Mouse (Mus musculus) cerebellum, postnatal 14 days (tissue): ENCODE data around the gene T.

Experiments used
- DNase-seq, 2 experiments: peaks; one replicate each; pipeline ENCODE4 v3.0.0; 2021; ENCODE audit warnings: mixed read lengths in 2 of 2

Gene T

DNA sequence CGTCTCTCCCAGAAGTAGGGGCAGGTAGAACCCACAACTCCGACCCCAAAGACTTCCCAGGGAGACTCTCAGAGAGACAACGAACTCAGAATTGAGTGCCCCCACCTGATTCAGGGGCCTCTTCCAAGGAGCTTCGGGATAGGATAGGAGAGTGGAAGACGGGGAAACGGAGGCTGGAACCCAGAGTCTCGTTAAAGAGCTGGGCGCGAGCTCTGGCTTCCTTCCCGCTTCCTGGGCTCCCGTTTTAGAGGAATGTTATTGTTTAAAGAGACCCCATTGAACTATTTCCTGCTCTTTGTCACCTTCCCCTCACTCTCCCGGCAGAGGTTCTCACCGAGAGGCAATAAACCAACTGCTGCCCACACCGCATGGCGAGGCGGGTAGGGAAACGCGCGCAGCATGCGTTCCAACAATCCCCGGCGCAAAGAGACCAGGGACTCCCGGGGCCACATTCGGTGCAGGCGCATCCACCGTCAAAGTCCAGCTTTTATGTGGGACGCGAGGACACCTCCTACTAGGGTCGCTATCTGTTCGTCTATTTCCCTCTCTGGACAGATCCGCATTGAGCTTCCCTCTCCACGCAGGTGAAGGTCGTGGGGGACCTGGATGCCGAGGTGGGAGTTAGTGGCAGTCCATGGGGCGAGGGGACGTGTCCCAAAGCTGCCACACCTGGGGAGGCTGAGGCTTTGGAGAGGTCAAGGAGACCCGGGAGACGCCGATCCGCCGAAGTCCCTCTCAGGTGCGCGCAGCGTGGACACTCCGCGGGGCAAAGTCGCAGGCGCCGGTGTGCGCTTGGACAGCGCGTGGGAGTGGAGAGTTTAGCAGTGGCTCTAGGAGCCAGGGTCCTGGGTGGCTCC is 874 bp upstream of the T start:
- DNase-seq: no peak

- DNase-seq: no peak
Measured at GRCm38 (mm10) chr17:8436184-8436583, 2.0 kb downstream of the T start.

GRCm38 (mm10) chr17:8444062-8444461 is 9.8 kb downstream of the T start:
- no peak for DNase-seq

DNA sequence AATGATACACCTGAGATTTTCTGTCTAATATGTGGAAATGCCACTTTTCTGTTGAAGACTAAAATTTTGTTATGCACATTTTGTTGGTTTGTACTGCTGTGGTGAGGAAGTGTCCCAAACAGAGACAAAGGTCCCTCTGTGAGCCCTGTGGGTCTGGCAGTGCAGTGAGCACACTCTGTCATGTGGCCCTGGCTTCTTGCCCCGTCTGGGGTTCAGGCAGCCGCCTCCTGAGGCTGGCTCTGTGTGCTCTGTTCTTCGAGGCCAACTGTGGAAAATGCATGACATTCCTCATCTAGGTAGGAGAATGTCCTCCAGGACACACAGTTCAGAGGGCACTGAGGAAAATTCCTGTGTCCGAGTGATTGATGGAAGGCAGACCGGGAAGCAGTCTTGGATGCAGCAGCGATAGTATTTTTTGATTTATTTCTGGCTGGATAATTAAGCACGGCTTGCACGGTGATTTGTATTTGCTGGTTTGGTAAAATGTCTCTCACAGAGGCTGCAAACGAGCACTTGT is 13.5 kb downstream of the T start:
- peak; percentile 50 to 51 for DNase-seq

DNA sequence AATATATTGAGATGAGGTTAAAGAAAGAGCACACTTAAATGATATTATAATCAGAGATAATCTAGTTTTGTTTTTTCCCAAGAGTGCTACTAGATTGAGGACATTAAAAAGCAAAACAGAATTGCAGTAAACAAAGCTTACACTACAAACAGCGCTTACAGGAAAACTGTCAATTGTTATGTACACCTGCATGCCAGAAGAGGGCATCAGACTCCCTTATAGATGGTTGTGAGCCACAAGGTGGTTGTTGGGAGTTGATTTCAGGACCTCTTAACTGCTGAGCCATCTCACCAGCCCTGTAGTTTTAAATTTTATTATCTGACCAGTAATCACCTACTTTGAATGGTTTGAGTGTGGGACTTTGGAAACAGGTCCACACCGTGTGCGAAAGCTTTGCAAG is 14.1 kb downstream of the T start:
- DNase-seq: no peak

GRCm38 (mm10) chr17:8455196-8455595 is 21.0 kb downstream of the T start:
- no peak for DNase-seq

GRCm38 (mm10) chr17:8455601-8456000 is 21.4 kb downstream of the T start:
- DNase-seq: no peak

DNA sequence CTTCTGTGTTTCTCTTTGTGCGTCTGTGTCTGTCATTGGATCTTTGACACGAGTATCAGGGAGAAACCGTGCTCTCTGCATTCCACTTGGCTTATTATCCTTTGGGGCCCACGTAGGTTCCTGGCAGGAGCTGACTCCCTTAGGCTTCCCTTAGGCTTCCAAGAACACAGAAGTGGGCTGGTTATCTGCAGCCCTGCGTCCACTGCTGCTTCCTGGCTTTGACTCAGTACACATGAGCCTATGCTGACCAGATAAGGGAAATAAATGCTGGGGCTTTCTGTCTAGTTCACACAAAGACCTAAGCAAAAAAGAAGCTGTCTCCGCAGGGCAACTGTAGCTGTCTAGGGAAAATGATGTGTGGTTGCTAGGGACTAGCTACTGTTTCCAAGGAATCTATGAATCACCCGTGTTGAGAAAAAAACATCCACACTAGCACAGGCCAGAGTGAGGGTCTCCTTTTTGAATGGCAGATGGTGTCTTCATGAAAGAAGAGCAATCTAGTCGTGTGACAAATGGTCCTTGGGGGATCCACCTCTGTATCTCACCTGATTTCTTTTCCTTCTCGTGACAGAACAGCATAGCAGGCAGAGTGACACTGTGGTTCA is 22.7 kb downstream of the T start:
- no peak for DNase-seq

DNA sequence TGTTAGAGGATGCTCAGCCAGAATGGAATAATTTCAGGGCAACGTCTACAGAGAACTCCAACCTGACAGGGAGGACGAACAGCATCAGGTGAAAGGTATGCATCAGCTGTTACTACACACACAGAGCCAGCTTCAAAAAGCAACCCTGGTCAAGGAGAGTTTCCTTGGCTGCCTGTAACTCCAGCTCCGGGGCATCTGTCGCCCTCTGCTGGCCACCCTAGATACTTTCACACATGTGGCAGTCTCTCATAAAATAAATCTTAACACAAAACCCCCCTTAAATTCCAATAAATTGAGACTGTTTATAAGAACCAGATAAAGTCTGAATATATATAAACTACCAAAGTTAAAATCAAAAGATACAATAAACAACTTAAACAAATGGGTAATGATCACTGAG is 27.3 kb downstream of the T start:
- peak; percentile 77 to 80 for DNase-seq

DNA sequence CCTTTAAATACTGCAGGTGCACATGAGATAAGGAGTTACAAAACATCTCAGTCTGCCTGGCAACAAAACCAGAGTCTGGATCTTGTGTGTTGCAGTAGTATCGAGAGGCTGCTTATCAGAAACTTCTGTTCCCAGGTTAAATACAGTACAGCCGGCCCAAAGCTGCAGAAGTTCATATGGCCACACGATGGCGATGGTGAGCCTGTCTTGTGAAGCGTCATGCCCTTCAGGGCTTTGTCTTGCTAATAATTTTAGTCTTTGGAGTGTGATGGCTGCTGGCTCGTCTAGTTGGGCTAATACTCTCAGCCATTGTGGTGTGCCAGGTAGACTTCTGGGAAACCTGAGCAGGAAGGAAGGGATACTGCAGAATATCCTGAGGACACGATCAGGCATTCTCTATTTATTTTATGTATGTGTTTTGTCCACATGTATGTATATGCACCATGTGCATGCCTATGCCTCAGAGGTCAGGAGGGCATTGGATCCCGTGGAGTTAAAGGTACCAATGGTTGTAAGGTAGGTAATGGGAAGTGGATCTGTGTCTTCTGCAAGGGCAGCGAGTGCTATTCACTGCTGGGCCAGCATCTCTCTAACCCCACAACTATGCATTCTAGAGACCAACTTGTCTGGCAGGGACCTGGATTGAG is 29.4 kb downstream of the T start:
- peak; percentile 81 to 84 for DNase-seq

- DNase-seq: no peak
Measured at GRCm38 (mm10) chr17:8467771-8468170, 33.5 kb downstream of the T start.

- DNase-seq: peak; percentile 96 to 97
Measured at GRCm38 (mm10) chr17:8468716-8469344, 34.6 kb downstream of the T start.

GRCm38 (mm10) chr17:8478554-8478953 is 44.3 kb downstream of the T start:
- DNase-seq: no peak

GRCm38 (mm10) chr17:8479493-8480128 is 45.4 kb downstream of the T start:
- DNase-seq: no peak

GRCm38 (mm10) chr17:8481797-8482196 is 47.6 kb downstream of the T start:
- DNase-seq: no peak

- no peak for DNase-seq
Measured at GRCm38 (mm10) chr17:8482876-8483275, 48.7 kb downstream of the T start.

DNA sequence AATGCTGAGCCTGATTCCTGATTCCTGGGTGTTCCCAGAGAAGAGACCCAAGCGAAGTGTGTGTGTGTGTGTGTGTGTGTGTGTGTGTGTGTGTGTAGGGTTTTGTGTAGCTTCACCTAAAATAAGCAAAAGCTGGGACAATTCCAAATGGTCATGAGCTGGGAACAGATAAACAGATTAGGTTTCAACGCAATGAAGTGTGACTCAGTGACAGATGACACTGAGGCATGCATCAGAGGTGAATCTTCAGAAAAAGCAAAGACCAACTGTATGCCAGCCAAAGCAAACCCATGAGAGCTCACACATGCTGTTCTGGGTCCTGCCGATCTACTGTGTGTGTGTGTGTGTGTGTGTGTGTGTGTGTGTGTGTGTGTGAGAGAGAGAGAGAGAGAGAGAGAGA is 50.0 kb downstream of the T start:
- no peak for DNase-seq

DNA sequence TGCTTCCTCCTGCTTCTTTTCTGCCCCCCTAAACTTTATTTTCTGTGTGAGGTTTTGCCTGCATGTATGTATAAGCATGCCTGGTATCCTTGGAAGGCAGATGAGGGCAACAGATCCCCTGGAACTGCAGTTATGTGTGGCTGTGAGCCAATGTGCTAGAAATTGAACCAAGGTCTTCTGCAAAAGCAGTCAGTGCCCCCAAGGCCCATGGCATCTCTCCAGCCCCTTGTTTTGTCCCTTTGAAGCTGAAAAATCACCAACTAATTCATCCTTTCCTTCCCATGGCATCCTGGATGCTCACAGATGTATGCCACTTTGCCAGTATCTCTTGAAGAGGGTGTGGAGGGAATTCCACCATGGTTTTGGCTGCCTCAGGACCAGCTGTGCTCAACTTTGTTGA is 50.9 kb downstream of the T start:
- DNase-seq: no peak

DNA sequence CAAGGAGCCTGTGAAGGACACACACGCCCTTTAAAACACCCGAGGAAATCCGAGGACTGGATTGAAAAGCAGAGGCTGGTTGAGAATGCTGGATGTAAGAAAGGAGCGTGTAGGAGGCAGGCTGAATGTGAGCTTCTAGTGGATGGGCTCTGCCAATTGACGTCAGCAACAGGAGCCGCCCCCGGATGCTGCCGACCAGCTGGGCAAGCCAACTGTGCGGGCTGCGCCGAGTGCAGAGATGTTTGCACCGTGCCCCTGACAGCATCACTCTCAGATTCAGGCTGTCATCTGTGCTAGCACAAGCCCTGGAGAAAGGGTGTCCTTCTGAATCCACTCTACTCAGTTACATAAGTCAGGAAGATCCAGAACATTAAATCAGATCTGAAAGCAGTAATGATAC is 53.6 kb downstream of the T start:
- peak; percentile 64 to 68 for DNase-seq

DNA sequence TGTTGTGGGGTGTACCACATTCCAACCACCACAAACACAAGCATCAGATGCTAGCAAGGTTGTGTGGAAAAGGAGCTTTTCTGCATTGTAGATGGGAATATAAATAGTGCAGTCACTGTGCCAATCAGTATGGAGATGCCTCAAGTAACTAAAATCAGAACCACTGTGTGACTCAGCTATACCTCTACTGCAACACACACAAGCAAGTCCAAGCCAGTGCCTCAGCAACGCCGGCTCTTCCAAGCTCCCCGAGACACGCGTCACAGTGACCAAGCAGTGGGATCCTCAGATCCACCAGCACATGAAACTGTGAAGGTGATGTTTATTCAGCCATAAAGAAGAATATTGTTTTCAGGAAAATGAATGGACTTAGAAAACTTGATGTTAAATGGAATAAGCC is 56.7 kb downstream of the T start:
- no peak for DNase-seq
